Mouse (Mus musculus) forebrain, embryonic 11.5 days (tissue): ENCODE measurements around the gene Slc4a4. TPM values are rescaled to one million over a fixed set of nuclear protein-coding genes. Genes with fewer than 3 reads are reported as not detected.
A peak's percentile ranks its signal among the peaks of the same experiment; 100 is the strongest.

Source experiments
- ATAC-seq: fragments of 200-750 bp; cut with Nextera tagmentation; replicated peaks from 2 replicates; pipeline ENCODE4 v1.8.0; 2017; ENCODE audit warnings: moderate TSS enrichment; ENCODE audit not compliant: low FRiP score
- DNase-seq: peaks from one replicate; pipeline ENCODE4 v3.0.0-alpha.2; 2017; ENCODE audit warnings: low spot score
- H3K27ac ChIP-seq: fragments of 300-500 bp; sonication (generic); 2 replicates; pipeline ENCODE4 v1.5.1; 2014; ENCODE audit warnings: low read depth, low read length
- H3K27me3 ChIP-seq: fragments of 300-500 bp; sonication (generic); 2 replicates; pipeline ENCODE4 v1.6.1; 2014; ENCODE audit warnings: mild to moderate bottlenecking, low read length, mixed read lengths; ENCODE audit not compliant: control insufficient read depth, insufficient read depth
- H3K36me3 ChIP-seq: fragments of 300-500 bp; sonication (generic); 2 replicates; pipeline ENCODE4 v1.6.1; 2014; ENCODE audit warnings: mild to moderate bottlenecking, low read length, moderate library complexity, mixed read lengths; ENCODE audit not compliant: control insufficient read depth, insufficient read depth
- H3K4me1 ChIP-seq: fragments of 300-500 bp; sonication (generic); replicated peaks from 2 replicates; pipeline ENCODE4 v1.6.1; 2014; ENCODE audit warnings: low read length, mixed read lengths; ENCODE audit not compliant: control insufficient read depth, insufficient read depth
- H3K4me2 ChIP-seq: fragments of 300-500 bp; sonication (generic); 2 replicates; pipeline ENCODE4 v1.6.1; 2014; ENCODE audit warnings: low read depth, mild to moderate bottlenecking, low read length, moderate library complexity, mixed read lengths; ENCODE audit not compliant: severe bottlenecking
- H3K4me3 ChIP-seq: fragments of 300-500 bp; sonication (generic); 2 replicates; pipeline ENCODE4 v1.5.1; 2014; ENCODE audit warnings: low read depth, low read length
- H3K9ac ChIP-seq: fragments of 300-500 bp; sonication (generic); 2 replicates; pipeline ENCODE4 v1.6.1; 2014; ENCODE audit warnings: low read length
- H3K9me3 ChIP-seq: fragments of 300-500 bp; sonication (generic); 2 replicates; pipeline ENCODE4 v1.6.1; 2016; ENCODE audit warnings: low read length, mixed read lengths; ENCODE audit not compliant: control insufficient read depth
- WGBS: fragments of 180-500 bp; shearing (Covaris S2); extraction: QIAGEN DNeasy Blood & Tissue Kit; methylation state at CpG from one replicate; pipeline ENCODE4 v1.1.7; 2014; 5-methylcytosine and 5-hydroxymethylcytosine counted together
- polyA plus RNA-seq: library from polyadenylated mRNA; unstranded; fragments of >200 nt; fragmentation: Nextera tagmentation; extraction: Ambion mirVana; gene quantifications from 2 replicates; pipeline ENCODE4 v1.2.1, GENCODE M21; 2014

Gene Slc4a4
- polyA plus RNA-seq, 1 experiment from 2014 or later: 3.1 TPM

- Histone ChIP-seq H3K4me2 (no peak overlapping the region), H3K4me1 (peaks cover 6% of the 10 kb centered on the region; the same call in 1 of the 2 replicates), H3K27me3 (no peaks in the 10 kb centered on the region), H3K36me3 (no peaks in the 10 kb centered on the region), H3K9ac (no peak overlapping the region), H3K4me3 (no peak overlapping the region), H3K27ac (no peak overlapping the region), H3K9me3 (no peaks in the 10 kb centered on the region)
- no peak for ATAC-seq
- 94% methylated on average over 5 of the region's 5 CpGs for WGBS
- no peak for DNase-seq
These were observed 39.0 kb downstream of the Slc4a4 start for GRCm38 (mm10) chr5:88925576-88925975.

- no peak overlapping the region for H3K9ac ChIP-seq
- H3K36me3 ChIP-seq: no peaks in the 10 kb centered on the region
- DNase-seq: no peak
- ATAC-seq: peak; percentile 49; the same call in 1 of the 2 replicates
- H3K4me1 ChIP-seq: peaks cover 6% of the 10 kb centered on the region; the same call in 1 of the 2 replicates
- H3K9me3 ChIP-seq: no peaks in the 10 kb centered on the region
- 54% methylated on average over 13 of the region's 13 CpGs for WGBS
- no peak overlapping the region for H3K4me3 ChIP-seq
- H3K27me3 ChIP-seq: no peaks in the 10 kb centered on the region
- H3K27ac ChIP-seq: no peak overlapping the region
- no peak overlapping the region for H3K4me2 ChIP-seq
These were observed 41.7 kb downstream of the Slc4a4 start for GRCm38 (mm10) chr5:88928201-88928916.

- H3K9me3 ChIP-seq: no peaks in the 10 kb centered on the region
- H3K27me3 ChIP-seq: no peaks in the 10 kb centered on the region
- H3K36me3 ChIP-seq: no peaks in the 10 kb centered on the region
- H3K4me1 ChIP-seq: peaks cover 6% of the 10 kb centered on the region; the same call in 1 of the 2 replicates
- no peak overlapping the region for H3K27ac ChIP-seq
- 52% methylated on average over 18 of the region's 18 CpGs for WGBS
- DNase-seq (no peak), ATAC-seq (peak; percentile 63)
- no peak overlapping the region for H3K4me2 ChIP-seq
- no peak overlapping the region for H3K9ac ChIP-seq
- no peak overlapping the region for H3K4me3 ChIP-seq
These were observed 42.9 kb downstream of the Slc4a4 start for GRCm38 (mm10) chr5:88929392-88930094.

GRCm38 (mm10) chr5:88930129-88930528 is 43.5 kb downstream of the Slc4a4 start:
- Histone ChIP-seq H3K4me2 (no peak overlapping the region), H3K4me1 (peaks cover 6% of the 10 kb centered on the region; the same call in 1 of the 2 replicates), H3K36me3 (no peaks in the 10 kb centered on the region), H3K4me3 (no peak overlapping the region), H3K27ac (no peak overlapping the region), H3K9ac (no peak overlapping the region), H3K27me3 (no peaks in the 10 kb centered on the region), H3K9me3 (no peaks in the 10 kb centered on the region)
- ATAC-seq (no peak), DNase-seq (no peak)
- 79% methylated on average over 5 of the region's 5 CpGs for WGBS

- ATAC-seq (no peak), DNase-seq (no peak)
- H3K27ac ChIP-seq: no peak overlapping the region
- H3K9me3 ChIP-seq: no peaks in the 10 kb centered on the region
- H3K4me2 ChIP-seq: no peak overlapping the region
- no peak overlapping the region for H3K4me3 ChIP-seq
- H3K4me1 ChIP-seq: peaks cover 6% of the 10 kb centered on the region; the same call in 1 of the 2 replicates
- H3K9ac ChIP-seq: no peak overlapping the region
- H3K27me3 ChIP-seq: no peaks in the 10 kb centered on the region
- no peaks in the 10 kb centered on the region for H3K36me3 ChIP-seq
- 78% methylated on average over 11 of the region's 11 CpGs for WGBS
These were observed 44.0 kb downstream of the Slc4a4 start for GRCm38 (mm10) chr5:88930611-88931010.

- 87% methylated on average over 9 of the region's 9 CpGs for WGBS
- no peaks in the 10 kb centered on the region for H3K36me3 ChIP-seq
- H3K4me2 ChIP-seq: no peak overlapping the region
- no peak overlapping the region for H3K9ac ChIP-seq
- no peak overlapping the region for H3K4me3 ChIP-seq
- no peaks in the 10 kb centered on the region for H3K9me3 ChIP-seq
- H3K4me1 ChIP-seq: peaks cover 6% of the 10 kb centered on the region; the same call in 1 of the 2 replicates
- DNase-seq (no peak), ATAC-seq (no peak)
- no peak overlapping the region for H3K27ac ChIP-seq
- no peaks in the 10 kb centered on the region for H3K27me3 ChIP-seq
These were observed 44.6 kb downstream of the Slc4a4 start for GRCm38 (mm10) chr5:88931176-88931575.

- Histone ChIP-seq H3K4me3 (no peak overlapping the region), H3K4me1 (peaks cover 6% of the 10 kb centered on the region; the same call in 1 of the 2 replicates), H3K27me3 (no peaks in the 10 kb centered on the region), H3K27ac (no peak overlapping the region), H3K9ac (no peak overlapping the region), H3K9me3 (no peaks in the 10 kb centered on the region), H3K4me2 (no peak overlapping the region), H3K36me3 (no peaks in the 10 kb centered on the region)
- WGBS: 74% methylated on average over 7 of the region's 7 CpGs
- no peak for ATAC-seq
- no peak for DNase-seq
These were observed 46.8 kb downstream of the Slc4a4 start for GRCm38 (mm10) chr5:88933454-88933853.

- WGBS: 77% methylated on average over 14 of the region's 14 CpGs
- H3K27me3 ChIP-seq: no peaks in the 10 kb centered on the region
- DNase-seq (no peak), ATAC-seq (0 out of 2 replicates have a peak, but pooled peaks have one; percentile 19)
- no peak overlapping the region for H3K9ac ChIP-seq
- H3K4me2 ChIP-seq: no peak overlapping the region
- H3K27ac ChIP-seq: no peak overlapping the region
- H3K4me1 ChIP-seq: peaks cover 6% of the 10 kb centered on the region; the same call in 1 of the 2 replicates
- H3K4me3 ChIP-seq: no peak overlapping the region
- no peaks in the 10 kb centered on the region for H3K36me3 ChIP-seq
- no peaks in the 10 kb centered on the region for H3K9me3 ChIP-seq
These were observed 47.3 kb downstream of the Slc4a4 start for GRCm38 (mm10) chr5:88933946-88934345.
